Mouse (Mus musculus): ENCODE data around the gene Slc1a3. TPM values are rescaled to one million over a fixed set of nuclear protein-coding genes. Genes with fewer than 3 reads are reported as not detected.

Slc1a3 gene
- polyA plus RNA-seq, 1 experiment from 2014 or later, result 0.13 TPM

DNA sequence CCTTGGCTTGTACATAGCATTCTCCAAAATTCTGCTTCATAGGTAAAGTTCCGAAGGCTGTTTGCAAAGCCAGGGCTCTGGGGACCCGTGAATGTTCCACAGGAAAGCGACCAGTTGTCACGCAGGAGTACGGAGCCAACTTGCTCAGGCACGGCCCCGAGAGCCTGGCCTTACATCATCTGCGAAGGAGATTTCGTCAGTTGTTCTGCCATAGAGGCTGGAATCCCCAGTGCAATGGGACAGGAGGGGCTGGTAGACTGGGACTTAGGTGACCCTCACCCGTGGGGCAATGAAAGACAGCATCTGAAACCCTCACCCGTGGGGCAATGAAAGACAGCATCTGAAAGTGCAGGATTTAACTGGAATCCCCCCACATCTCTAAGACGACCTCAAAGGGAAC is 94.3 kb downstream of the Slc1a3 start:
- WGBS (ENCODE audit: insufficient replicate concordance), result 77% methylated on average over 12 of the region's 12 CpGs
- DNase-seq (no peak), ATAC-seq (no peak)
- Histone ChIP-seq H3K36me3 (replicated peaks; ENCODE audit: insufficient read depth, low read length) (no peaks in the 10 kb centered on the region), H3K9ac (replicated peaks) (no peak overlapping the region), H3K9me3 (ENCODE audit: low read length) (no peaks in the 10 kb centered on the region), H3K27me3 (ENCODE audit: insufficient read depth, low read length) (no peaks in the 10 kb centered on the region), H3K27ac (ENCODE audit: low read depth) (no peak overlapping the region), H3K4me1 (ENCODE audit: insufficient read depth) (no peaks in the 10 kb centered on the region), H3K4me2 (ENCODE audit: low read depth, low read length) (no peak overlapping the region), H3K4me3 (ENCODE audit: low read depth, low read length) (no peak overlapping the region)
- TF ChIP-seq CTCF (IDR thresholded peaks at IDR 0.05; ENCODE audit: low read depth), result no peak
- no peak for TF ChIP-seq EP300 (IDR thresholded peaks at IDR 0.05; ENCODE audit: low read depth)

- Histone ChIP-seq H3K4me2 (ENCODE audit: low read depth, low read length) (no peak overlapping the region), H3K4me3 (ENCODE audit: low read depth, low read length) (no peak overlapping the region), H3K36me3 (replicated peaks; ENCODE audit: insufficient read depth, low read length) (no peaks in the 10 kb centered on the region), H3K27ac (ENCODE audit: low read depth) (no peak overlapping the region), H3K4me1 (ENCODE audit: insufficient read depth) (no peaks in the 10 kb centered on the region), H3K9me3 (ENCODE audit: low read length) (no peaks in the 10 kb centered on the region), H3K9ac (replicated peaks) (no peak overlapping the region), H3K27me3 (ENCODE audit: insufficient read depth, low read length) (no peaks in the 10 kb centered on the region)
- 74% methylated on average over 10 of the region's 11 CpGs for WGBS (ENCODE audit: insufficient replicate concordance)
- DNase-seq (no peak), ATAC-seq (no peak)
- TF ChIP-seq EP300 (IDR thresholded peaks at IDR 0.05; ENCODE audit: low read depth) (no peak), CTCF (IDR thresholded peaks at IDR 0.05; ENCODE audit: low read depth) (no peak)
These were observed 94.9 kb downstream of the Slc1a3 start for GRCm38 (mm10) chr15:8615511-8616224.

DNA sequence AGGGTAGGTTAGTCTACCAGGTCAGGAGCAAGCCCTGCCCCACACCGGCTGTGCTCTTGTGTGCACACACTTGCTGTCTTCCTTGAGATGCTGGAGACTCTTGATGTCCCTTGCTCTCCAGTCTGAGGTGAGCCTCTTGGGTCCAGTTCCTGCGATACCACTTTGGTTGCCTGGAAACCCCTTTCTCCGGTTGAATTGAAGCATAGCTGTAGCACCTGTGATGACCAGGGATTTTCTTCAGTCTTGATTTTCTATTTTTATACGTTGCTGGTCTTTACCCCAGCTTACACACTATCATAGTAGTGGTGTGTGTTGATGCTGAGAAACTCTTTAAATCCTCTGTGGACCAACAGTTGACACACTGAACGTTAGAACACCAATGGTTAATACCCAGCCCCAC is 95.9 kb downstream of the Slc1a3 start:
- Histone ChIP-seq H3K4me3 (ENCODE audit: low read depth, low read length) (no peak overlapping the region), H3K27ac (ENCODE audit: low read depth) (no peak overlapping the region), H3K4me2 (ENCODE audit: low read depth, low read length) (no peak overlapping the region), H3K4me1 (ENCODE audit: insufficient read depth) (no peaks in the 10 kb centered on the region), H3K9ac (replicated peaks) (no peak overlapping the region), H3K36me3 (replicated peaks; ENCODE audit: insufficient read depth, low read length) (no peaks in the 10 kb centered on the region), H3K27me3 (ENCODE audit: insufficient read depth, low read length) (no peaks in the 10 kb centered on the region), H3K9me3 (ENCODE audit: low read length) (no peaks in the 10 kb centered on the region)
- DNase-seq (no peak), ATAC-seq (no peak)
- WGBS (ENCODE audit: insufficient replicate concordance), result 77% methylated on average over 5 of the region's 5 CpGs
- TF ChIP-seq CTCF (IDR thresholded peaks at IDR 0.05; ENCODE audit: low read depth), result no peak
- no peak for TF ChIP-seq EP300 (IDR thresholded peaks at IDR 0.05; ENCODE audit: low read depth)

- Histone ChIP-seq H3K27me3 (ENCODE audit: insufficient read depth, low read length) (no peaks in the 10 kb centered on the region), H3K36me3 (replicated peaks; ENCODE audit: insufficient read depth, low read length) (no peaks in the 10 kb centered on the region), H3K4me2 (ENCODE audit: low read depth, low read length) (no peak overlapping the region), H3K9me3 (ENCODE audit: low read length) (no peaks in the 10 kb centered on the region), H3K4me1 (ENCODE audit: insufficient read depth) (no peaks in the 10 kb centered on the region), H3K4me3 (ENCODE audit: low read depth, low read length) (no peak overlapping the region), H3K9ac (replicated peaks) (no peak overlapping the region), H3K27ac (ENCODE audit: low read depth) (no peak overlapping the region)
- TF ChIP-seq CTCF (IDR thresholded peaks at IDR 0.05; ENCODE audit: low read depth) (no peak), EP300 (IDR thresholded peaks at IDR 0.05; ENCODE audit: low read depth) (no peak)
- DNase-seq, result no peak
- ATAC-seq, result no peak
- 80% methylated on average over 6 of the region's 6 CpGs for WGBS (ENCODE audit: insufficient replicate concordance)
These were observed 104.9 kb downstream of the Slc1a3 start for GRCm38 (mm10) chr15:8605538-8606188.

DNA sequence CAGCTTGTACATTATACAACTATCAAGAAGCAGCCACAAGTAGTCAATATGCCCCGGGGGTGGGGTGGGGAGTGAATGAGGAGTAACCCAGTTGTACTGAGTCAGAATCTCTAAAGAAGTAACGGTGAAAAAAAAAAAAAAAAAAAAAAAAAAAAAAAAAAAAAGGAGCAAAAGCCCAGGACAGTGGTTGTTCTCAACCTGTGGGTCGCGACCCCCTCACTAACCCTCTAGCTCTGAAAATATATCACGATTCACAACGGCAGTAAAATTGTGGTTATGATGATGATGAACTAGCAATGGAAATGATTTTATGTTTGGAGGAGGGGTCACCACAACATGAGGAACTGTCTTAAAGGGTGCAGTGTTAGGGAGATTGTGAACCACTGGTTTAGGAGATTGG is 108.2 kb downstream of the Slc1a3 start:
- 77% methylated on average over 6 of the region's 6 CpGs for WGBS (ENCODE audit: insufficient replicate concordance)
- H3K4me2 ChIP-seq (ENCODE audit: low read depth, low read length), result no peak overlapping the region

DNA sequence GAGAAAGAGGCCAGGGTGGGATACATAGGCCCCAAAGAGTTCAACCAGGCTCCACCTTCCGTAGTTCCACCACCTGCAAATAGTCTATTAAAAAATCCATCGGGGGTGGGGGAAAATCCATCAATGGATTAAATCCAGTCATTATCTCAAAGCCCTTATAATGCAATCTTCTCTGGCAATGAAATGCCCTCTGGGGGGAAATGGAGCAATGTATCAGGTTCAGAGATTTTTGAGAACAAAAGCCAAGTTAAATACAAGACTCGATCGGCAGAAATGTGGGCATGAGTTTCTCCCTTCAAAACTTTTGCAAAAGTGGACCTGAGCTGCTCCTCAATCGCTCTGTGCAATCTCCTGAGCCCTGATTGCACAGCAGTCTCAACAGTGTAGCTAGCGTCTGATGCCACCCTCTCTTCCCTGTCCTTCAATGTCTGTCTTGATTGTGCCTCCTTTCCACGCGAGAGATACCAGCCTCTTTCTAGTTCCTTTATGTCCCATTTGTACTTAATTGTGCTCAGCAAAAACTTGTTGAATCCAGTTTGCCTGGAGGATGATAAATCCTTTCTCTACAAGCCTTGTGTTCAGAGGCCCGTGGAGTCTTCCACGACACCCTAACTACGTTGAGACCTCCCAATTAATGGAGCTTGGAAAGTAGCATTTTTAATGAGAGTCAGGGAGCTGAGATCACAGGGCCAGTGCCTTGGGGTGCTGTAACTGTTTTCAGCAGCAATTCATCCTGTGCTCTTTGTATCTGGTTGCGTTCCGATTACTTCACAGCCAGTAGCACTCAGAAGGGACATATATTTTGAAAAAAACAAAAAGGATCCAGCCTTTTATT is 109.0 kb downstream of the Slc1a3 start:
- no peaks in the 10 kb centered on the region for H3K4me1 ChIP-seq (ENCODE audit: insufficient read depth)
- no peaks in the 10 kb centered on the region for H3K36me3 ChIP-seq (replicated peaks; ENCODE audit: insufficient read depth, low read length)
- ATAC-seq, result no peak
- 83% methylated on average over 13 of the region's 13 CpGs for WGBS (ENCODE audit: insufficient replicate concordance)
- no peaks in the 10 kb centered on the region for H3K27me3 ChIP-seq (ENCODE audit: insufficient read depth, low read length)
- no peak overlapping the region for H3K9ac ChIP-seq (replicated peaks)
- H3K4me2 ChIP-seq (ENCODE audit: low read depth, low read length), result no peak overlapping the region
- H3K27ac ChIP-seq (ENCODE audit: low read depth), result no peak overlapping the region
- TF ChIP-seq CTCF (IDR thresholded peaks at IDR 0.05; ENCODE audit: low read depth) (no peak), EP300 (IDR thresholded peaks at IDR 0.05; ENCODE audit: low read depth) (no peak)
- no peaks in the 10 kb centered on the region for H3K9me3 ChIP-seq (ENCODE audit: low read length)
- H3K4me3 ChIP-seq (ENCODE audit: low read depth, low read length), result no peak overlapping the region
- DNase-seq, result no peak

More for the DNA sequence above, 108.2 kb downstream of the Slc1a3 start:
- Histone ChIP-seq H3K27me3 (ENCODE audit: insufficient read depth, low read length) (no peaks in the 10 kb centered on the region), H3K9me3 (ENCODE audit: low read length) (no peaks in the 10 kb centered on the region), H3K4me3 (ENCODE audit: low read depth, low read length) (no peak overlapping the region), H3K36me3 (replicated peaks; ENCODE audit: insufficient read depth, low read length) (no peaks in the 10 kb centered on the region), H3K9ac (replicated peaks) (no peak overlapping the region), H3K4me1 (ENCODE audit: insufficient read depth) (no peaks in the 10 kb centered on the region), H3K27ac (ENCODE audit: low read depth) (no peak overlapping the region)
- TF ChIP-seq CTCF (IDR thresholded peaks at IDR 0.05; ENCODE audit: low read depth) (no peak), EP300 (IDR thresholded peaks at IDR 0.05; ENCODE audit: low read depth) (no peak)
- ATAC-seq (no peak), DNase-seq (no peak)
